Mouse (Mus musculus) stomach, embryonic 14.5 days (tissue): Measurements from ENCODE around the gene Gm6096. TPM values are rescaled to one million over a fixed set of nuclear protein-coding genes. Genes with fewer than 3 reads are reported as not detected.

Source experiments
- ATAC-seq: fragments of 200-750 bp; cut with Nextera tagmentation; 2 replicates; pipeline ENCODE4 v1.8.0; 2017; ENCODE audit warnings: low read depth, moderate TSS enrichment; ENCODE audit not compliant: insufficient number of reproducible peaks, insufficient read depth, low FRiP score
- H3K27ac ChIP-seq: fragments of 300-500 bp; sonication (generic); 2 replicates; pipeline ENCODE4 v1.5.1; 2014; ENCODE audit warnings: mild to moderate bottlenecking, low read length, moderate library complexity, mixed read lengths
- H3K27me3 ChIP-seq: fragments of 300-500 bp; sonication (generic); 2 replicates; pipeline ENCODE4 v1.6.1; 2014; ENCODE audit warnings: low read length, control low read depth, mixed read lengths; ENCODE audit not compliant: control insufficient read depth, insufficient read depth
- H3K36me3 ChIP-seq: fragments of 300-500 bp; sonication (generic); 2 replicates; pipeline ENCODE4 v1.6.1; 2014; ENCODE audit warnings: mild to moderate bottlenecking, control low read depth, low read length, moderate library complexity, mixed read lengths; ENCODE audit not compliant: control insufficient read depth, insufficient read depth
- H3K4me1 ChIP-seq: fragments of 300-500 bp; sonication (generic); 2 replicates; pipeline ENCODE4 v1.6.1; 2014; ENCODE audit warnings: low read length, control low read depth, mixed read lengths; ENCODE audit not compliant: control insufficient read depth, insufficient read depth
- H3K4me2 ChIP-seq: fragments of 300-500 bp; sonication (generic); replicated peaks from 2 replicates; pipeline ENCODE4 v1.6.1; 2014; ENCODE audit warnings: low read depth, low read length, control low read depth
- H3K4me3 ChIP-seq: fragments of 300-500 bp; sonication (generic); 2 replicates; pipeline ENCODE4 v1.5.1; 2014; ENCODE audit warnings: low read depth, low read length, control low read depth
- H3K9ac ChIP-seq: fragments of 300-500 bp; sonication (generic); replicated peaks from 2 replicates; pipeline ENCODE4 v1.6.1; 2014; ENCODE audit warnings: low read depth, mild to moderate bottlenecking, control low read depth, low read length, moderate library complexity, mixed read lengths
- H3K9me3 ChIP-seq: fragments of 300-500 bp; sonication (generic); 2 replicates; pipeline ENCODE4 v1.6.1; 2016; ENCODE audit warnings: low read depth, low read length, control low read depth; ENCODE audit not compliant: control insufficient read depth
- WGBS: fragments of 180-500 bp; shearing (Covaris S2); extraction: QIAGEN DNeasy Blood & Tissue Kit; methylation state at CpG from one replicate; pipeline ENCODE4 v1.1.7; 2014; 5-methylcytosine and 5-hydroxymethylcytosine counted together
- polyA plus RNA-seq: library from polyadenylated mRNA; unstranded; fragments of >200 nt; fragmentation: Nextera tagmentation; extraction: Ambion mirVana; gene quantifications from 2 replicates; pipeline ENCODE4 v1.2.1, GENCODE M21; 2014

The Gm6096 gene
- polyA plus RNA-seq, 1 experiment from 2014 or later, result 0.80 TPM

GRCm38 (mm10) chr7:34268463-34268862 is 17.6 kb downstream of the Gm6096 start:
- H3K36me3 ChIP-seq, result peaks cover 1% of the 10 kb centered on the region; the same call in 1 of the 2 replicates
- no peaks in the 10 kb centered on the region for H3K9me3 ChIP-seq
- no peak overlapping the region for H3K4me2 ChIP-seq
- no peak overlapping the region for H3K4me3 ChIP-seq
- H3K4me1 ChIP-seq, result no peaks in the 10 kb centered on the region
- no peaks in the 10 kb centered on the region for H3K27me3 ChIP-seq
- no peak overlapping the region for H3K27ac ChIP-seq
- WGBS, result 68% methylated on average over 1 of the region's 1 CpGs
- no peak overlapping the region for H3K9ac ChIP-seq
- ATAC-seq, result no peak

GRCm38 (mm10) chr7:34272465-34272864 is 21.6 kb downstream of the Gm6096 start:
- Histone ChIP-seq H3K27ac (no peak overlapping the region), H3K9me3 (no peaks in the 10 kb centered on the region), H3K4me3 (no peak overlapping the region), H3K27me3 (no peaks in the 10 kb centered on the region), H3K9ac (no peak overlapping the region), H3K36me3 (no peaks in the 10 kb centered on the region), H3K4me2 (no peak overlapping the region), H3K4me1 (no peaks in the 10 kb centered on the region)
- ATAC-seq, result no peak
- WGBS, result 44% methylated on average over 4 of the region's 4 CpGs

- H3K9ac ChIP-seq, result no peak overlapping the region
- WGBS, result 96% methylated on average over 3 of the region's 3 CpGs
- H3K4me1 ChIP-seq, result no peaks in the 10 kb centered on the region
Observed at GRCm38 (mm10) chr7:34276066-34276465, 25.2 kb downstream of the Gm6096 start.

GRCm38 (mm10) chr7:34277656-34278055 is 26.8 kb downstream of the Gm6096 start:
- H3K4me2 ChIP-seq, result no peak overlapping the region
- WGBS, result 98% methylated on average over 2 of the region's 2 CpGs
- no peaks in the 10 kb centered on the region for H3K9me3 ChIP-seq
- H3K27ac ChIP-seq, result no peak overlapping the region
- H3K4me1 ChIP-seq, result no peaks in the 10 kb centered on the region
- H3K4me3 ChIP-seq, result no peak overlapping the region
- H3K27me3 ChIP-seq, result no peaks in the 10 kb centered on the region
- peaks cover 6% of the 10 kb centered on the region; the same call in 1 of the 2 replicates for H3K36me3 ChIP-seq
- no peak overlapping the region for H3K9ac ChIP-seq
- ATAC-seq, result no peak

More at GRCm38 (mm10) chr7:34276066-34276465, 25.2 kb downstream of the Gm6096 start:
- H3K4me2 ChIP-seq, result no peak overlapping the region
- no peak overlapping the region for H3K4me3 ChIP-seq
- no peaks in the 10 kb centered on the region for H3K9me3 ChIP-seq
- no peak for ATAC-seq
- H3K27me3 ChIP-seq, result no peaks in the 10 kb centered on the region
- no peak overlapping the region for H3K27ac ChIP-seq
- H3K36me3 ChIP-seq, result 0 out of 2 replicates have a peak, but pooled peaks cover 5% of the 10 kb centered on the region

GRCm38 (mm10) chr7:34290450-34291151 is 39.8 kb downstream of the Gm6096 start:
- Histone ChIP-seq H3K27me3 (no peaks in the 10 kb centered on the region), H3K4me1 (no peaks in the 10 kb centered on the region), H3K36me3 (no peaks in the 10 kb centered on the region), H3K9me3 (no peaks in the 10 kb centered on the region), H3K9ac (no peak overlapping the region), H3K4me3 (no peak overlapping the region), H3K27ac (no peak overlapping the region; the same call in 1 of the 2 replicates), H3K4me2 (no peak overlapping the region)
- no peak for ATAC-seq

- no peak for ATAC-seq
- Histone ChIP-seq H3K4me2 (no peak overlapping the region), H3K27me3 (no peaks in the 10 kb centered on the region), H3K4me3 (no peak overlapping the region), H3K4me1 (no peaks in the 10 kb centered on the region), H3K9me3 (no peaks in the 10 kb centered on the region), H3K27ac (no peak overlapping the region), H3K9ac (no peak overlapping the region), H3K36me3 (no peaks in the 10 kb centered on the region; the same call in 1 of the 2 replicates)
- 62% methylated on average over 1 of the region's 1 CpGs for WGBS
Observed at GRCm38 (mm10) chr7:34291265-34291664, 40.4 kb downstream of the Gm6096 start.

- no peak overlapping the region for H3K27ac ChIP-seq
- ATAC-seq, result no peak
- no peaks in the 10 kb centered on the region for H3K4me1 ChIP-seq
- WGBS, result 87% methylated on average over 2 of the region's 2 CpGs
- H3K9me3 ChIP-seq, result no peaks in the 10 kb centered on the region
- H3K9ac ChIP-seq, result no peak overlapping the region
- no peaks in the 10 kb centered on the region for H3K27me3 ChIP-seq
- H3K4me3 ChIP-seq, result no peak overlapping the region
- H3K36me3 ChIP-seq, result peaks cover 2% of the 10 kb centered on the region; the same call in 1 of the 2 replicates
- no peak overlapping the region for H3K4me2 ChIP-seq
Observed at GRCm38 (mm10) chr7:34292633-34293032, 41.8 kb downstream of the Gm6096 start.

GRCm38 (mm10) chr7:34296124-34296523 is 45.3 kb downstream of the Gm6096 start:
- Histone ChIP-seq H3K36me3 (peaks cover 2% of the 10 kb centered on the region; the same call in 1 of the 2 replicates), H3K9me3 (no peaks in the 10 kb centered on the region), H3K4me3 (no peak overlapping the region), H3K9ac (no peak overlapping the region), H3K4me1 (no peaks in the 10 kb centered on the region), H3K4me2 (no peak overlapping the region), H3K27me3 (no peaks in the 10 kb centered on the region), H3K27ac (no peak overlapping the region)
- 87% methylated on average over 3 of the region's 3 CpGs for WGBS
- no peak for ATAC-seq

GRCm38 (mm10) chr7:34298818-34299217 is 48.0 kb downstream of the Gm6096 start:
- 86% methylated on average over 2 of the region's 2 CpGs for WGBS
- Histone ChIP-seq H3K4me1 (no peaks in the 10 kb centered on the region), H3K4me2 (no peak overlapping the region), H3K9ac (no peak overlapping the region), H3K27me3 (no peaks in the 10 kb centered on the region), H3K36me3 (peaks cover 2% of the 10 kb centered on the region; the same call in 1 of the 2 replicates), H3K27ac (no peak overlapping the region), H3K4me3 (no peak overlapping the region), H3K9me3 (no peaks in the 10 kb centered on the region)
- ATAC-seq, result no peak
